Mouse (Mus musculus) naive thymus-derived CD4-positive, alpha-beta T cell, adult 2 months (primary cell): ENCODE results near the gene Pdik1l.

Experiments
- DNase-seq: peaks from one replicate; pipeline ENCODE4 v3.0.0-alpha.2; 2011; ENCODE audit warnings: low read depth

Pdik1l gene

GRCm38 (mm10) chr4:134257198-134258009 is 30.3 kb downstream of the Pdik1l start:
- DNase-seq = no peak

GRCm38 (mm10) chr4:134256407-134257197 is 31.1 kb downstream of the Pdik1l start:
- DNase-seq = no peak

- DNase-seq = no peak
These were observed 31.8 kb downstream of the Pdik1l start for GRCm38 (mm10) chr4:134255854-134256253.

- DNase-seq = no peak
These were observed 32.9 kb downstream of the Pdik1l start for GRCm38 (mm10) chr4:134254835-134255234.

GRCm38 (mm10) chr4:134253722-134254324 is 33.9 kb downstream of the Pdik1l start, which contains the start of gene Grrp1:
TSS of gene Grrp1 (minus strand) at chr4:134254106.
- DNase-seq = no peak

GRCm38 (mm10) chr4:134252911-134253721 is 34.6 kb downstream of the Pdik1l start:
- DNase-seq = no peak

GRCm38 (mm10) chr4:134252131-134252910 is 35.4 kb downstream of the Pdik1l start:
- DNase-seq = no peak

GRCm38 (mm10) chr4:134251241-134252130 is 36.2 kb downstream of the Pdik1l start:
- peak; percentile 59 for DNase-seq

- no peak for DNase-seq
These were observed 36.8 kb downstream of the Pdik1l start for GRCm38 (mm10) chr4:134250930-134251240.

GRCm38 (mm10) chr4:134250116-134250929 is 37.4 kb downstream of the Pdik1l start:
- DNase-seq = no peak

- peak; percentile 82 for DNase-seq
These were observed 38.0 kb downstream of the Pdik1l start for GRCm38 (mm10) chr4:134249651-134250050.

- DNase-seq = no peak
These were observed 40.9 kb downstream of the Pdik1l start, which contains the start of gene Gm30191 for GRCm38 (mm10) chr4:134246719-134247258. TSS of gene Gm30191 (plus strand) at chr4:134246935.

- peak; percentile 26 for DNase-seq
These were observed 41.4 kb downstream of the Pdik1l start for GRCm38 (mm10) chr4:134246256-134246655.

GRCm38 (mm10) chr4:134245148-134245843 is 42.4 kb downstream of the Pdik1l start, which contains the start of gene Zfp593:
TSS of gene Zfp593 (minus strand) at chr4:134245592.
- peak; percentile 96 for DNase-seq

GRCm38 (mm10) chr4:134243516-134244250 is 44.0 kb downstream of the Pdik1l start, which contains the start of gene E130218I03Rik:
TSS of gene E130218I03Rik (plus strand) at chr4:134243662.
- DNase-seq = no peak

GRCm38 (mm10) chr4:134238686-134239085 is 49.0 kb downstream of the Pdik1l start:
- no peak for DNase-seq

- no peak for DNase-seq
These were observed 49.4 kb downstream of the Pdik1l start, which contains the start of gene Cnksr1 for GRCm38 (mm10) chr4:134238279-134238651. TSS of gene Cnksr1 (minus strand) at chr4:134238399.
